Mouse (Mus musculus) neural tube, embryonic 12.5 days (tissue): ENCODE results near the gene D630003M21Rik. TPM values are rescaled to one million over a fixed set of nuclear protein-coding genes. Genes with fewer than 3 reads are reported as not detected.

Experiments used
- ATAC-seq: fragments of 200-750 bp; cut with Nextera tagmentation; 2 replicates; pipeline ENCODE4 v1.8.0; 2017; ENCODE audit warnings: low read depth, mild to moderate bottlenecking, moderate TSS enrichment, moderate library complexity; ENCODE audit not compliant: low FRiP score
- H3K27ac ChIP-seq: fragments of 300-500 bp; sonication (generic); 2 replicates; pipeline ENCODE4 v1.5.1; 2016
- H3K27me3 ChIP-seq: fragments of 300-500 bp; sonication (generic); replicated peaks from 2 replicates; pipeline ENCODE4 v1.6.1; 2016; ENCODE audit warnings: mild to moderate bottlenecking
- H3K36me3 ChIP-seq: fragments of 300-500 bp; sonication (generic); 2 replicates; pipeline ENCODE4 v1.6.1; 2016; ENCODE audit warnings: mild to moderate bottlenecking
- H3K4me1 ChIP-seq: fragments of 300-500 bp; sonication (generic); 2 replicates; pipeline ENCODE4 v1.6.1; 2016
- H3K4me2 ChIP-seq: fragments of 300-500 bp; sonication (generic); replicated peaks from 2 replicates; pipeline ENCODE4 v1.6.1; 2016; ENCODE audit warnings: mild to moderate bottlenecking
- H3K4me3 ChIP-seq: fragments of 300-500 bp; sonication (generic); 2 replicates; pipeline ENCODE4 v1.5.1; 2016
- H3K9ac ChIP-seq: fragments of 300-500 bp; sonication (generic); 2 replicates; pipeline ENCODE4 v1.6.1; 2016; ENCODE audit warnings: mild to moderate bottlenecking
- H3K9me3 ChIP-seq: fragments of 300-500 bp; sonication (generic); 2 replicates; pipeline ENCODE4 v1.6.1; 2016; ENCODE audit warnings: mild to moderate bottlenecking
- WGBS: fragments of 180-500 bp; shearing (Covaris S2); methylation state at CpG from one replicate; pipeline ENCODE4 v1.1.7; 2016; 5-methylcytosine and 5-hydroxymethylcytosine counted together
- polyA plus RNA-seq: library from polyadenylated mRNA; unstranded; fragments of >200 nt; fragmentation: Nextera tagmentation; extraction: Ambion mirVana; gene quantifications from 2 replicates; pipeline ENCODE4 v1.2.1, GENCODE M21; 2016

The D630003M21Rik gene
- polyA plus RNA-seq, 1 experiment from 2014 or later = 5.0 TPM

DNA sequence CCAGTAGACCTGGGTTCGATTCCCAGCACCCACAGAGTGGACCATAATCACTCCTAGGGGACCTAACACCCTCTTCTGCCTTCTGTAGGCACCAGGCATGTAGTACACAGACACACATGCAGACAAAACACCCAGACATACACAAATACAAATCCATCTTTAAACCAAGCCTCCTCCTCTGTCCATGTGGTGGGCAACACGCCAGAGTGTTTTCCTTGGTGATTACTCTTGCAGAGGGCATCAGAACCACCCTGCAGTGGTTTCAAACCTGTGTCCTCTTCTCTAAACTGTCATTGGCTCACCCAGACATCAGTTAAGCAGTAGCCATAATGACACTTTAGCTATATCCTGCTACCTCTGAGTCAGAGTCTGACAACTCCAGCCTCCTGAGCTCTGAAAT, 58.6 kb downstream of the D630003M21Rik start:
- WGBS = 78% methylated on average over 2 of the region's 2 CpGs
- no peak overlapping the region for H3K9ac ChIP-seq
- H3K36me3 ChIP-seq = no peaks in the 10 kb centered on the region
- no peak overlapping the region for H3K4me3 ChIP-seq
- ATAC-seq = no peak
- H3K9me3 ChIP-seq = no peaks in the 10 kb centered on the region
- no peaks in the 10 kb centered on the region for H3K4me1 ChIP-seq
- H3K4me2 ChIP-seq = no peak overlapping the region
- H3K27ac ChIP-seq = no peak overlapping the region
- no peaks in the 10 kb centered on the region for H3K27me3 ChIP-seq

DNA sequence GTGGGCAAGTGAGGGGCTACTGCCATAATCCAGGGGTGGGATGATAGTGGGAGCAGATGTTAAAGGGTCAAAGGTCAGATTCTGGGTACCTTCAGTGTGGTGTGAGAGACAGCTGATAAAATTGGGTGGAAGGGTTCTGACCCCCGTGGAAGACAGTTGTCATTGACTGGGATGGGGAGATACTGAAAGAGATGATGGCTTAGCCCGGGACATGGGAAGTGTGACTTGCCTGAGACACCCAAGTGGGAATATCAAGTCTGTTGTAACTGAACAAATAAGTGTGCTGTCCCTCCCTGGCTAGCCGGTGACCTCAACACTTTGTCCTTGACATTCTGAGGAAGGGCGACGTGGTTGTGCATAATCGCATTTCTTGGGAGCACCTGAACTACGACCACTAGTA, 59.3 kb downstream of the D630003M21Rik start:
- no peak for ATAC-seq
- no peak overlapping the region for H3K4me3 ChIP-seq
- no peaks in the 10 kb centered on the region for H3K9me3 ChIP-seq
- H3K36me3 ChIP-seq = no peaks in the 10 kb centered on the region
- no peak overlapping the region for H3K9ac ChIP-seq
- no peak overlapping the region for H3K4me2 ChIP-seq
- no peaks in the 10 kb centered on the region for H3K27me3 ChIP-seq
- no peaks in the 10 kb centered on the region for H3K4me1 ChIP-seq
- 89% methylated on average over 7 of the region's 7 CpGs for WGBS
- H3K27ac ChIP-seq = no peak overlapping the region

DNA sequence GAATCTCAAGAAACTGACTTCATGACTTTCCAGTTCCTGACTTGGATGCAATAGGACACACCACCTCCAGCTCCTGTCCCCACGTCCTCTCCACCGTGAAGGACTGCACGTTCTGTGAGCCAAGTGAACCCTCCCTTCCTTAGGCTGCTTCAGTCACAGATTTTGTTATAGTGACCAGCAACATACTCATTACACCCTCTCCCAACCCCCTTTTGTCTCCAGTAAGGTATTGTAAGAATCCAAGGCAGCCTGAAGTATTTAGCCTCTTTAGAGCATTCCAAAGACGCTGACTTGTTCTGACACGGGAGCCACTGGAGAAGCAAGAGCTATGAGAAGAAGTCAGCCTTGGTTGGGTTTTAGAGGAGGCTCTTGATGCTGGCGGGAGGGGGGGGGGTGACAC, 59.7 kb downstream of the D630003M21Rik start:
- no peak overlapping the region for H3K4me3 ChIP-seq
- 83% methylated on average over 6 of the region's 6 CpGs for WGBS
- no peak for ATAC-seq
- no peak overlapping the region for H3K9ac ChIP-seq
- no peaks in the 10 kb centered on the region for H3K4me1 ChIP-seq
- no peaks in the 10 kb centered on the region for H3K9me3 ChIP-seq
- H3K4me2 ChIP-seq = no peak overlapping the region
- no peak overlapping the region for H3K27ac ChIP-seq
- no peaks in the 10 kb centered on the region for H3K36me3 ChIP-seq
- no peaks in the 10 kb centered on the region for H3K27me3 ChIP-seq

DNA sequence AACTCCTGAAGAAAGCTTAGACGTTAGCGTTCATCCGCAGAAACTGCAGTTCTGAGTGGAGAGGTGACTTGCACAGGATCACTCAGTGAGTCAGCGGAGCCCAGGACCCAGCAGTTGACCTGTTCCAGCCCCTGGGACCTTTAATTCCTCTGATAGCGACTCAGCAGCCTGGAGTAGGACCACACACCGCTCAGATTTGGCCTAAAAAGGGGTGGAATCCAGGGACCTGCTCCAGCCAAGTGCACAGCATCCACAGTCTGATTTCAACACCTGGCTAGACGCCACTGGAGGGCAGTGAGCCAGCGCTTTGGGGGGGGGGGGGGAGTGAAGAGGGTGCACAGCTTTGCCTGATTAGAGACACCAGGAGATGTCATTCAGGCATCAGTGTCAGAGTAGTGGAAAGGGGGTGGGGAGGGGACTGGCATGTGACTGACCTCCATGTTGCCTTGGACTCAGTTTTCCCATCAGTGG, 60.2 kb downstream of the D630003M21Rik start:
- no peak for ATAC-seq
- WGBS = 77% methylated on average over 8 of the region's 8 CpGs
- no peaks in the 10 kb centered on the region for H3K27me3 ChIP-seq

DNA sequence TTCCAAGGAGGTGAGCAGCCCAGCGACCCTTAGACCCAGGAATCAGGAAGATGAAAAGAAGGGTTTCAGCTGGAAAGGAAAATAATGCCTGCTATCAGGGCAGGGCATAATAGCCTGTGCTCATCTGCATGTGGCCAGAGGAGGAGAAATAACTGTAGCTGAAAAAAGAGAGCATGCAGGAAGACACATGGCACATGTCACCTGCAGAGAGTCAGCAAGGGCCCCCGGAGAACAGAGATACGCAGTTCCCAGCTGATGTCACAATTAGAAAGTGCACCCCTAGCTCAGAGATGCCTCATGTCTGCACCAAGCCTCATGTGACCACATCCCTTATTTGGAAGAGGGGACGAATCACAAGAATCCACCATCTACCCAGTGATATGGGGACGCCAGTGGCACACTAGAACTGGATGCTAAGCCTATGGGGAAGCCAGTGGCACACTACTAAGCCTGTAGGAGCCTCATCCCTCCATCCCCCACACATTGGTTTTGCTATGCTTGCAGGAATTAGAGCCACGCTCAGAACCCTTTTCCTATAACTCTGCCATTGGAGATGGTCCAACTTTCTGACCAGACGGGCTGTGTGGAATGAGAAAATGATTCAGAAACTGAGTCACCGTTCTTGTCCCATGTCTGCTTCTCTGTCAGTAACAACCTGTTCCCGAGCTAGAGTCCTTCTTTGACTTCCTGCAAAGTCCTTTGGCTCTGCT, 61.4 kb downstream of the D630003M21Rik start:
- Histone ChIP-seq H3K4me1 (no peaks in the 10 kb centered on the region), H3K27ac (no peak overlapping the region), H3K9ac (no peak overlapping the region), H3K4me2 (no peak overlapping the region), H3K4me3 (no peak overlapping the region), H3K9me3 (no peaks in the 10 kb centered on the region), H3K27me3 (no peaks in the 10 kb centered on the region), H3K36me3 (no peaks in the 10 kb centered on the region)
- ATAC-seq = no peak
- 80% methylated on average over 9 of the region's 9 CpGs for WGBS

More for the DNA sequence above, 60.2 kb downstream of the D630003M21Rik start:
- Histone ChIP-seq H3K4me2 (no peak overlapping the region), H3K27ac (no peak overlapping the region), H3K36me3 (no peaks in the 10 kb centered on the region), H3K4me1 (no peaks in the 10 kb centered on the region), H3K4me3 (no peak overlapping the region), H3K9ac (no peak overlapping the region), H3K9me3 (no peaks in the 10 kb centered on the region)

DNA sequence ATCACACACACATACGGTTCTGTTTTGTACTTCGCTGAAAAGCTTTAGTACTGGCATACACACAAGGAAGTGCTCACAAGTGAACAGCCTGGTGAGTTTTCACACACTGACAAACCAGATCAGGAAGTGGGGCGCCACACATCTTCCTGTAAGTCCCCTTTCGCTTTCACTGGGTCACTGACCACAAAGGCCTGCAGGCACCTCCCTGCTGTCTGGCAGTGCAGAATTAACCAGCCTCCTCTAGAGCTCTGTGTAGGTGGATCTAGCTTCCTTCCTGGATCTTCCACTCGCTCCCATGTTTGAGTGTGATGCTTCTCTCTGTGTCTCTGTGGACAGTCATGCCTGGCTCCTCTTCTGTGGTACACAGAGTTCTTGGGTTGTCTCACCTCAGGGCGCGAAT, 62.4 kb downstream of the D630003M21Rik start:
- H3K27ac ChIP-seq = no peak overlapping the region
- H3K9me3 ChIP-seq = no peaks in the 10 kb centered on the region
- H3K4me3 ChIP-seq = no peak overlapping the region
- no peak for ATAC-seq
- H3K36me3 ChIP-seq = no peaks in the 10 kb centered on the region
- no peaks in the 10 kb centered on the region for H3K4me1 ChIP-seq
- H3K27me3 ChIP-seq = no peaks in the 10 kb centered on the region
- 79% methylated on average over 7 of the region's 7 CpGs for WGBS
- no peak overlapping the region for H3K4me2 ChIP-seq
- no peak overlapping the region for H3K9ac ChIP-seq

DNA sequence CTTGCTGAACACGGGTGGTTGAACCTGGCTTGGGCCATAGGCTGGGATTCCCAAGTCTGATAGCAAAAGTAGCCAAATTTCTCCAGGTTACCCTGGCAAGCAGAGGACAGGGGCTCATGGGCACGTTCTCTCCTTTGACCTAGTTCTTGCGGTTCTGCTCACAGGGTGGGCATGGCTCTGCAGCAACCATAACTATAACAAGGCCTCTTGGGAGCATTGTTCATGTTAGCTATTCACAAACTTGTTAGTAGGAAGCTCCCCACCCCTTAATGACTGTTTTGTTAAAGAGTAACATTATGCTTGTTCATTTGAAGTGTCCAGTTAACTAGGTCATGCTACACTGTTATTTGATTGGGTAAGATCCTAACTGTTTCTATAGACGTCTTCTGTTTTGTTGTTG, 63.2 kb downstream of the D630003M21Rik start:
- Histone ChIP-seq H3K27me3 (no peaks in the 10 kb centered on the region), H3K27ac (no peak overlapping the region), H3K9ac (no peak overlapping the region), H3K36me3 (no peaks in the 10 kb centered on the region), H3K9me3 (no peaks in the 10 kb centered on the region), H3K4me3 (no peak overlapping the region), H3K4me1 (no peaks in the 10 kb centered on the region), H3K4me2 (no peak overlapping the region)
- 85% methylated on average over 4 of the region's 4 CpGs for WGBS
- no peak for ATAC-seq

DNA sequence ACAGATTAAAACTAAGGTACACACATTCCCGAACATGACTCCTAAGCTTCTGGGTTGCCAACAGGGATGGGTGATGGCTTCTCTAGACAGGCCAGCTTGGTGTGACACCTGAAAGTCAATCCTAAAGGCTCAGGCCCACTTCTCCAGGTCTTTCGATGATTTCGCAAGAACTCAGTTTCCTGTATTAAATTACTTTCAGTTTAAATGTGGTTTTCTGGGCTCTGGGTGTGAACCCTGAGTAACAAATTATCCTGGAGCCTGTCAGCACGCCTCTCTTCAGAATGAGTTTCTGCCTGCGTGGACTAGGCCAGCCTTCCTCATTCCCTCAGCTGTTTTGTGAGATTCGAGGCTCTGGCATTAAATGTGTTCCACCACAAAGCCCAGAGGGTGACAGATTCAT, 66.0 kb downstream of the D630003M21Rik start:
- no peak for ATAC-seq
- no peak overlapping the region for H3K4me2 ChIP-seq
- no peak overlapping the region for H3K27ac ChIP-seq
- H3K9ac ChIP-seq = no peak overlapping the region
- 0 out of 2 replicates have a peak, but pooled peaks cover 7% of the 10 kb centered on the region for H3K4me1 ChIP-seq
- H3K27me3 ChIP-seq = no peaks in the 10 kb centered on the region
- WGBS = 73% methylated on average over 6 of the region's 6 CpGs
- no peaks in the 10 kb centered on the region for H3K36me3 ChIP-seq
- H3K4me3 ChIP-seq = no peak overlapping the region
- H3K9me3 ChIP-seq = no peaks in the 10 kb centered on the region

DNA sequence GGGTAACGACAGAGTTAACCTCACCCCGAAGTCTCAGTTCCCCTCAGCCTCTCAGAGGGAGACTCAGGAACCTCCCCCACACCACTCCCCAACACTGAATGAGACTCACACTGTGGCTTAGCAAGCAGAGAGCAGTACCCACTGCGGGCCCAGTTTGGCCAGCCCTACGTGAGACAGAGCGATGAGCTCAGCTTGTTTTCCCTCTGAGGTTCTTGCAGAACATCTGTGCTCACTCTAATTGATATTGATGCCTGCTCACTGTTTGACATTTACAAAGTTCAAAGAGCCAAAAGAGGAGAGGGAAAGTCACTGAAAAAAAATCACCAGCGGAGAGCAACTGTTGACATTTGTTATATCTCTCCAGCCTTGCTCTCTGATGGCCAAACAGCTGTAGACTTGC, 67.3 kb downstream of the D630003M21Rik start:
- ATAC-seq = no peak
- no peaks in the 10 kb centered on the region for H3K27me3 ChIP-seq
- 84% methylated on average over 6 of the region's 6 CpGs for WGBS
- H3K4me3 ChIP-seq = no peak overlapping the region
- no peak overlapping the region for H3K9ac ChIP-seq
- H3K9me3 ChIP-seq = no peaks in the 10 kb centered on the region
- no peak overlapping the region for H3K4me2 ChIP-seq
- 0 out of 2 replicates have a peak, but pooled peaks cover 11% of the 10 kb centered on the region for H3K4me1 ChIP-seq
- H3K36me3 ChIP-seq = no peaks in the 10 kb centered on the region
- H3K27ac ChIP-seq = no peak overlapping the region

DNA sequence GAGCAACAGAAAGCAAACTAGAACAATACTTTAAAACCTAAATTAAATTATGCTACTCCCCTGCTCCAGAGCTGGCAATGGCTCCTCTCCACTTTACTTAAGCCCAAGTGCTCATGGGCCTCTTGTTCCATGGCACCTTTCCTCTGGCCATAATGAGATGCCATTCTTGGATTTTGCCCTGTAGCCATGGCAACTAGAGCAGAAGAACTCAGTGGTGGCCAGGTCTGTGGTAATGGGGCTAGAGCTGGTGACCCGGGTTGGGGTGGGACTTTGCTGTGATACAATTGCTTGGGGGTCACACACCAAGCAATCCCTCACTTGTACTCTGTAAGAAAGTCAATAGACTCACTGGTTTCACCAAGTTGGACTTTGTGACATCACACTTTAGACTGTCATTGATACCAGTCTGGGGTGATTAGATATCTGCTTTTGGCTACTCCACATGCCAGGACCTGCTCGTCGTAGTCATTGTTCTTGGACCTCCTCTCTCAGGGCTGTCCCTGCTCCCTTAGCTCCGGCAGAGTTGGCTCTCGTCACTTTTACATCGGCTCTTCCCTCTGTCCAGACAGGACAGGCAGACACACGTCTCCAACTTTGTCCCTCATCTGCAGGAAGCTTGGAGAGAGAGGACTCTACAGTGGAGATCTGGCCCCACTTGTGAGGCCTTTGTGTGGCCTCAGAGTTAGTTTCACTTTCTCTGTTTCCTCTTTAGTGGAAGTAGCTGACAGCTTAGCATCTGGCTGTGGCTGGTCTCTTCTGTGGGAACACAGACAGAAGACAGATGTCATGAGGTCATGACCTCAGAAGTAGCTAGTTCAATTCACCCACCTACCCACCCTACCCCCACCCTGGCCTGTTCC, 69.4 kb downstream of the D630003M21Rik start:
- H3K4me3 ChIP-seq = no peak overlapping the region
- H3K4me1 ChIP-seq = 0 out of 2 replicates have a peak, but pooled peaks cover 11% of the 10 kb centered on the region
- no peaks in the 10 kb centered on the region for H3K27me3 ChIP-seq
- no peaks in the 10 kb centered on the region for H3K36me3 ChIP-seq
- H3K27ac ChIP-seq = no peak overlapping the region
- no peak overlapping the region for H3K4me2 ChIP-seq
- H3K9me3 ChIP-seq = no peaks in the 10 kb centered on the region
- WGBS = 50% methylated on average over 7 of the region's 7 CpGs
- no peak for ATAC-seq
- H3K9ac ChIP-seq = no peak overlapping the region

DNA sequence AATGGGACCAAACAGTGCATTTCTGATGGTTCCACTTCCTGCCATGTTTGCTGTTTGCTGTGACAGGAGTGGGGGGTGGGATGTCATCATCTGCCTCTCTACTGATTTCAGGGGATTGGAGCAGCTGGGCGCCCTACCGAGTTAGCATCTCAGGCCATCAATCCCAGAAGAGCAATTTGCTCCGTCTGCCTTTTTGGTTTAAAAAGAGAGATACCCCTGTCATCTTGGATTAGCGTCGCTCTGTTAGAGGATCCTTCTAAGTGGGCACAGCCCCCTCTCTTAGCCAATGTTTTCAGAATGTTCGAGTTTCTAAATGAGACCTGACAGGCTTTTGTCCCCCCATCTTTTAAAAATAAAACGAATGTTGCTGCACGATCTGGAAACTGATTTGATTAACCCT, 71.4 kb downstream of the D630003M21Rik start:
- Histone ChIP-seq H3K9me3 (no peaks in the 10 kb centered on the region), H3K4me1 (peaks cover 14% of the 10 kb centered on the region; the same call in 1 of the 2 replicates), H3K27me3 (no peaks in the 10 kb centered on the region), H3K27ac (no peak overlapping the region), H3K4me2 (no peak overlapping the region), H3K4me3 (no peak overlapping the region), H3K36me3 (no peaks in the 10 kb centered on the region), H3K9ac (no peak overlapping the region)
- 58% methylated on average over 8 of the region's 8 CpGs for WGBS
- ATAC-seq = no peak

DNA sequence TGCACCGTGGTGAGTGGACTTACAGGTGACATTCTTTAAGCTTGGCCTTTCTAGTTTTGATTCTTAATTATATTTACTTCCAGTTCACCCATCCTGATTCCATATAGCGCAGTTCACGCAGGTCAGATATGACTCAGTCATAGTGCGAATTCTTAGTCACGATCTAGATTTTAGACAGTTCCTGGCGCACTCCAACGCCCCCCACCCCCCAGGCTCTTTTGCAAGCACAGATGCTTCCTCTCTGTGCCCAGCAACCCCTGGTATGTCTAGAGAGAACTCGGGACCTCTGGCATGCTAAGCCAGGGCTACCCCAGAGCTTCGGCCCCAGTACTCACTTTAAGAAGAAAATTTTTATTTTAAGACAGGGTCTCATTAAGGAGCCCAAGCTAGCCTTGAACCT, 72.5 kb downstream of the D630003M21Rik start:
- Histone ChIP-seq H3K9ac (no peak overlapping the region), H3K4me1 (peaks cover 15% of the 10 kb centered on the region; the same call in 1 of the 2 replicates), H3K36me3 (no peaks in the 10 kb centered on the region), H3K27me3 (no peaks in the 10 kb centered on the region), H3K27ac (no peak overlapping the region), H3K4me3 (no peak overlapping the region), H3K4me2 (no peak overlapping the region), H3K9me3 (no peaks in the 10 kb centered on the region)
- 93% methylated on average over 9 of the region's 9 CpGs for WGBS
- ATAC-seq = no peak
